Mouse (Mus musculus): Measurements from ENCODE around the gene Mthfr.

DNA sequence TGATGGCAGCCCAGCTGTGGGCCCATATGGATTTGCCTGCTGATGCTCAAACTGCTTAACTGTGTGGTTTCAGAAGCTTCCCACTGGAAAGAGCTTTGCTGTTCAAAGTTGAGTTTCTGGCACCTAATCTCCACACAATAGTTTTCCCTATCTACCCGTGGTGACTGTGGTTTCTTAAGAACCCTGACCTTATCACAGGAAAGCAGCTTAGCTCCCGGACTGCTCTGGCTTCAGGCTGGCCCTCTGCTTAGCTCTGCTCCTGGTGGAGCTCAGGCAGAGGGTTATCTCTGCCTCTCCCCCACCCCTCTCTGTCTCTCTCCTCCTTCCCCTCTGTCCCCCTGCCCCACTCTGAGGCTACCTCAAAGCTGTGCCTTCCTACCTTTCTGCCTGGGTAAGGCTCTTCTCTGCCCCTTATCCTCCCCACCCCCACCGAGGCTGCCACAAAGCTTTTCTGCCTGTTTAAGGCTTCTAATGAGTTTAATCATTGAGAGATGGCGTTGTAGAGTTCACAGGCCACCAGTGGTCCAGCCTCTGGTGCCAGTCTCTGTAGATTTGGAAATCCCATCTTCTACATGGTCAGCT is 7.7 kb downstream of the Mthfr start:
- TF ChIP-seq CTCF (IDR thresholded peaks at IDR 0.05; ENCODE audit: extremely low read depth, insufficient read depth, low read length) = no peak
- no peak for TF ChIP-seq POLR2A (IDR thresholded peaks at IDR 0.05; ENCODE audit: extremely low read depth, insufficient read depth, low read length)

Measured in cortical plate, adult 2 months (tissue).